ENCODE assay signal across 22 mouse cellular contexts in genomic region chr2:60176087-60176486, GRCm38 (mm10). TPM values are rescaled to one million over a fixed set of nuclear protein-coding genes. Genes with fewer than 3 reads are reported as not detected.
DNase-seq lines count a peak whose midpoint lies in the region; ATAC-seq and TF ChIP-seq lines count a peak whose summit lies in the region.
"Had no signal": no experiment of that assay in that cellular context is flagged by ENCODE, and none has a peak within 500 bp of the region (broad histone marks: within the 10 kb centered on the region; RNA-seq: fewer than 3 reads in every experiment).

No protein-coding gene starts in this region.

- H3K4me2 ChIP-seq in hindbrain, embryonic 12.5 days (replicated peaks) = no peak overlapping the region
- H3K4me2 ChIP-seq: forebrain, embryonic 12.5 days; hindbrain, embryonic 15.5 days; limb, embryonic 12.5 days; stomach, embryonic 15.5 days had no signal

- no peaks in the 10 kb centered on the region for H3K27me3 ChIP-seq in hindbrain, embryonic 12.5 days
- H3K27me3 ChIP-seq: forebrain, embryonic 12.5 days; hindbrain, embryonic 15.5 days; limb, embryonic 12.5 days; stomach, embryonic 15.5 days had no signal

- DNase-seq in layer of hippocampus, adult 11-12 months (ENCODE audit: low spot score) = peak; percentile 13
- DNase-seq in layer of hippocampus, adult 2 months (ENCODE audit: low spot score in 2 of 2) = no peak
- DNase-seq in 416B (ENCODE audit: low read depth) = peak; percentile 50
- peak; percentile 32 for DNase-seq in c-Kit-positive CD71-negative TER-119-negative erythroid progenitor cells, embryonic 14.5 days (ENCODE audit: low read depth)
- DNase-seq in cerebellum, adult 11-12 months = no peak
- DNase-seq in right cerebral cortex, postnatal 36 days (ENCODE audit: low spot score in 2 of 2) = no peak
- DNase-seq: adrenal gland, postnatal 36 days; cerebellum, postnatal 25 days; gastrocnemius, postnatal 14 days; heart, postnatal 10 days; kidney, adult 11 months; right cerebral cortex, postnatal 25 days had no signal

- H3K4me1 ChIP-seq in hindbrain, embryonic 12.5 days = no peaks in the 10 kb centered on the region
- H3K4me1 ChIP-seq: heart, embryonic 10.5 days; hindbrain, embryonic 15.5 days; stomach, embryonic 15.5 days had no signal

- WGBS in hindbrain, embryonic 12.5 days = 82% methylated on average over 5 of the region's 5 CpGs

- ATAC-seq in megakaryocyte-erythroid progenitor cell, adult 5-6 weeks (replicated peaks; ENCODE audit: low FRiP score, low TSS enrichment, poor library complexity, severe bottlenecking) = 0 out of 2 replicates have a peak, but pooled peaks have one; percentile 28
- ATAC-seq in hindbrain, embryonic 12.5 days (ENCODE audit: low FRiP score) = no peak
- ATAC-seq: midbrain, embryonic 16.5 days had no signal

- H3K9me3 ChIP-seq in hindbrain, embryonic 12.5 days (replicated peaks) = no peaks in the 10 kb centered on the region
- H3K9me3 ChIP-seq: forebrain, embryonic 12.5 days; heart, embryonic 10.5 days; hindbrain, embryonic 15.5 days; limb, embryonic 12.5 days; stomach, embryonic 15.5 days had no signal

- H3K4me3 ChIP-seq in layer of hippocampus, adult 2 months = no peak overlapping the region
- no peak overlapping the region for H3K4me3 ChIP-seq in hindbrain, embryonic 12.5 days
- H3K4me3 ChIP-seq: forebrain, embryonic 12.5 days; heart, embryonic 10.5 days; hindbrain, embryonic 15.5 days; limb, embryonic 12.5 days; stomach, embryonic 15.5 days had no signal

- TF ChIP-seq CTCF in layer of hippocampus, adult 2 months (conservative IDR thresholded peaks at IDR 0.05) = no peak

- H3K27ac ChIP-seq in layer of hippocampus, adult 2 months = no peak overlapping the region
- no peak overlapping the region for H3K27ac ChIP-seq in hindbrain, embryonic 12.5 days
- H3K27ac ChIP-seq: forebrain, embryonic 12.5 days; heart, embryonic 10.5 days; hindbrain, embryonic 15.5 days; kidney, postnatal 0 days; limb, embryonic 12.5 days; liver, embryonic 14.5 days; stomach, embryonic 15.5 days had no signal

- no peaks in the 10 kb centered on the region for H3K36me3 ChIP-seq in hindbrain, embryonic 12.5 days
- H3K36me3 ChIP-seq: forebrain, embryonic 12.5 days; heart, embryonic 10.5 days; hindbrain, embryonic 15.5 days; limb, embryonic 12.5 days; stomach, embryonic 15.5 days had no signal

- no peak overlapping the region for H3K9ac ChIP-seq in hindbrain, embryonic 12.5 days
- H3K9ac ChIP-seq: forebrain, embryonic 12.5 days; hindbrain, embryonic 15.5 days; limb, embryonic 12.5 days; liver, embryonic 14.5 days; stomach, embryonic 15.5 days had no signal

RNA-seq across cellular contexts. Expression of gene Baz2b, which starts 33.6 kb away (rescaled TPM):
- 10 to 100 TPM; 57.7 to 59.2 TPM for total RNA-seq in layer of hippocampus, adult 2 months (2021)
- 69.1 and 82.5 TPM in 2 replicates for total RNA-seq in megakaryocyte-erythroid progenitor cell, adult 5-6 weeks (2014; fragmentation: Nextera tagmentation)
- 68.8 and 87.4 TPM in 2 replicates for total RNA-seq in megakaryocyte-erythroid progenitor cell, adult 5-6 weeks (2017)
- 92.4 and 98.0 TPM in 2 replicates for polyA plus RNA-seq in hindbrain, embryonic 12.5 days (2016; fragmentation: Nextera tagmentation; extraction: Ambion mirVana)

RNA-seq across cellular contexts. Expression of gene March7, which starts 33.6 kb away (rescaled TPM):
- total RNA-seq in layer of hippocampus, adult 2 months (2021) = 10 to 100 TPM; 64.1 to 67.3 TPM
- 68.0 and 79.2 TPM in 2 replicates for total RNA-seq in megakaryocyte-erythroid progenitor cell, adult 5-6 weeks (2014; fragmentation: Nextera tagmentation)
- 63.6 and 119 TPM in 2 replicates for total RNA-seq in megakaryocyte-erythroid progenitor cell, adult 5-6 weeks (2017)
- polyA plus RNA-seq in hindbrain, embryonic 12.5 days (2016; fragmentation: Nextera tagmentation; extraction: Ambion mirVana) = 97.4 and 109 TPM in 2 replicates

Comparison
In these comparisons a context has a peak if more than half of its experiments do, and no peak if none do; other contexts are left out.
1. DNase-seq: peak in layer of hippocampus, adult 11-12 months (single experiment), 416B (single experiment) and c-Kit-positive CD71-negative TER-119-negative erythroid progenitor cells, embryonic 14.5 days (single experiment); none in layer of hippocampus, adult 2 months (0 of 2), cerebellum, adult 11-12 months (single experiment) and right cerebral cortex, postnatal 36 days (0 of 2).